Mouse (Mus musculus) layer of hippocampus, adult 9-11 months (tissue): ENCODE data around the gene Rce1.

Source experiments
- DNase-seq: peaks from one replicate; pipeline ENCODE4 v3.0.0; 2022

Gene Rce1

DNA sequence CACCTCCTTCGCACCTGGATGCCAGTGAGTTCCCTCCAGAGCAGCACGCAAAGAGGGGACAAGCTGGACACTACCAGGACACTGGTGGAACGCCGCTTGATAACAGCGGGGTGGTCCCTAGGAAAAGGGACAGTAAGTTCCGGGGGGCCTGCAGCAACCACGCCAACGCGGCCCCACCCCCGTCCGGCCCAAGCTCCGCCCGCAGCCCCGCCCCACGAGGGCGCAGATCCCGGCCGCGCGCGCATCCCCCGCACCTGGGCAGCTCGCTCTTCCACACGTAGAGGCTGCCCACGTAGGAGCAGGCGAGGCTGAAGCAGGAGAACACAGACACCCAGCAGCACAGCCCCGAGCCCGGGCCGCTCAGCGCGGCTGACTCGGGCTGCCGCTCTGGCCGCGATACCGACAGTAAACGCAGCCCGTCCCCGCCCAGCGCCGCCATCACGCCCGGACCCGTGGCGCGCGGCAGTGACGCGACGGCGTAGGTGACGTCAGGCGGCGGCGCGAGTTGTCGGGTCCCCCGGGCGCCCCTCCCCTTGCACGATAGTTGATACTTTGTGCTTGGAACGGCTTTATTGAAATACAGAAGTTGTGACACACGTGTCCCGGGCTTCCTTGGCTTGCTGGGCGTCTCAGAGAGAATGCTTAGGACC, at the start of gene Rce1:
TSS of gene Rce1 (minus strand) at position 463 of the 650 bp plus-strand sequence.
- peak; percentile 83 for DNase-seq

GRCm38 (mm10) chr19:4672401-4672800, 47.0 kb upstream of the Rce1 start:
- DNase-seq = no peak

- DNase-seq = no peak
Measured at GRCm38 (mm10) chr19:4670776-4671175, 45.3 kb upstream of the Rce1 start.

- DNase-seq = no peak
Measured at GRCm38 (mm10) chr19:4666815-4667214, 41.4 kb upstream of the Rce1 start.

DNA sequence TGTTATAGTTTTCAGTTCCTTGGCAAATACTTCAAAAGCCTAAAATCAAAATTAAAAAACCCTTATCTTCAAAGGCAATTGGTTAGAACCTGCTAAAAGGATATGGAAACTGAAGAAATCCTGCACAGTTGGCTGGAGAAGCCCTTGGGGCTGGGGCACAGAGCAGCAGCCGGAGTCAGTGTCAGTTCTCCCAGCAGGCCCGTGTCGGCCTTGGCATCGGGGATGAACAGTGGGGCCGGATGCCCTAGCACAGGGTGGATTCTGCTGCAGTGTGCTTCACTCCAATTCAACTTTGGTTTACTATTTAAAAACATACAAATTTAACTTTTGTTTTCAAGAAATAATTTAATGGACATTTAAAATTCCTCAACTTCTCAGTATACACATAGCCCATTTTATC, 32.7 kb upstream of the Rce1 start:
- DNase-seq = no peak

- peak; percentile 63 for DNase-seq
Measured at GRCm38 (mm10) chr19:4646917-4647492, 21.6 kb upstream of the Rce1 start.

GRCm38 (mm10) chr19:4644271-4644670, 18.8 kb upstream of the Rce1 start:
- peak; percentile 85 for DNase-seq

DNA sequence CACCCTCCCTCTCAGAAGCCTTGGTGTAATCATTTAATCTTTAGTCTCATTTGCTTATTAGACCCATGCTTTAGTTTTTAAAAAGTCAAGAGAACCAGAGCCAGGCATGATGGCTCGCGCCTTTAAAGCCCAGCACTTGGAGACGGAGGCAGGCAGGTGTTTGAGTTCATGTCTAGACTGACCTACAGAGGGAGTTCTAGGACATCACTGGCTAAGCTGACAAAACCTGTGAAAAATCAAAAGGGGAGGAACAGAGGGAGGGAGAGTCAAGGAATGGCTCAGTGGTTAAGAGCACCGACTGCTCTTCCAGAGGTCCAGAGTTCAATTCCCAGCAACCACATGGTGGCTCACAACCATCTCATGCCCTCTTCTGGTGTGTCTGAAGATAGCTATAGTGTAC, 10.5 kb upstream of the Rce1 start:
- DNase-seq = no peak

DNA sequence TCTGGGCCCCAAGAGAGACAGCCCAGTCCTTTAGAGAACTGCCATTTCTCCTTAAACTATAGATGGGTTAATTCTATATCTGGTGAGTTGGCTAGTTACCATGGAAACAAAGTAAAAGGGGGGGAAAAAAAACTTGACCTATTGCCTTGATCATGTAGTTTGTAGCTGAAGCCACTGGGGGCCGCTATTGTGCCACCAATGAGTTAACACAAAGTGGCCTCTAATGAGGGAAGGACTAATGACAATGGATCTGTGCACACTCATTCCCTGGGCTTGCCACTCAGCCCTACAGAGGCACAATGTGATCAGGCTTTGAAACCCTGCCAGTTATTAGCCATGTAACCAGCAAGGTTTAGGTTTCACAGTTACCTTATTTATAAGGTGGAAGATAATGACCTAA, 3.4 kb upstream of the Rce1 start:
- no peak for DNase-seq

GRCm38 (mm10) chr19:4625829-4626535, 541 bp upstream of the Rce1 start:
- DNase-seq = no peak

- DNase-seq = no peak
Measured at GRCm38 (mm10) chr19:4624406-4625178, 849 bp downstream of the Rce1 start.

GRCm38 (mm10) chr19:4624006-4624405, 1.4 kb downstream of the Rce1 start:
- no peak for DNase-seq

- DNase-seq = no peak
Measured at GRCm38 (mm10) chr19:4623419-4623818, 2.0 kb downstream of the Rce1 start.

DNA sequence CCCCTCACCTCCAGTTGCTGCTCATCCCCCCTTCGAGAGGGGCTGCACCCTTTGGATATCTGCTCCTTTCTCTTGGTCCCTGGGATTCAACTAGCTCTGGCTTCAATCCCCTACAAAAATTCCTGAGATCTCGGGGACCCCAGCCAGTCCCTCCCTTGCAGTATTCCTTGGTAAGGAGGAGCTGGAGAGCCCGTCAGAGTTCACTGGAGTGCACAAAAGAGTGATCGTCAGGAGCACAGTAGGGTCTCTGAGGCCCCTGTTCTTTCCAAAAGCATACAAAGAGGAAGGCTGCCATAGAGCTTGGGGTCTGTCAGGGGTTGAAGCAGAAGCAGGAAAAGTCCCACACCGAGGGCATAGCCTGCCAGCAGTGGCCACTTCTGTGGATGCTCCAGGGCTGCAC, 2.7 kb downstream of the Rce1 start:
- DNase-seq = no peak

- DNase-seq = no peak
Measured at GRCm38 (mm10) chr19:4620721-4621120, 4.7 kb downstream of the Rce1 start.

GRCm38 (mm10) chr19:4619461-4619860, 6.0 kb downstream of the Rce1 start:
- no peak for DNase-seq

GRCm38 (mm10) chr19:4618183-4618582, 7.3 kb downstream of the Rce1 start:
- DNase-seq = peak; percentile 26

DNA sequence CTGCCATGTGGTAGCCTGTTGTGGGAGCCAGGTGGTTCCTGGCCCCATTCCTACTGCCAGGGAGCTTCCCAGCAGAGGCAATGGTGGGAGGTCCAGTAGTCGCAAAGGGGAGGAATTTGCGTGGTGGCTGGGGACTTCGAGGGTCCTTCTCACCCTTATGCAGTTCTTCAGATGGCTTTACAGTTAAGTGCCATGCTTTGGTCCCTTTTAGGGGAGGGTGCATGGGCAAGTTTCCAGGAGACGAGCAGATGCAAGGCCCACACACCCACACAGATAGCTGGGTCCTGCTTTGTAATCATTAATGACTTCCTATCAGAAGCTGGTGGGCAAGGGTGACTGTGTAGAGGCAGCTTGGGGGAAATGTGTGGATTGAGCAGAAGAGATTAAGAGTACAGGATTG, 8.9 kb downstream of the Rce1 start:
- DNase-seq = no peak

DNA sequence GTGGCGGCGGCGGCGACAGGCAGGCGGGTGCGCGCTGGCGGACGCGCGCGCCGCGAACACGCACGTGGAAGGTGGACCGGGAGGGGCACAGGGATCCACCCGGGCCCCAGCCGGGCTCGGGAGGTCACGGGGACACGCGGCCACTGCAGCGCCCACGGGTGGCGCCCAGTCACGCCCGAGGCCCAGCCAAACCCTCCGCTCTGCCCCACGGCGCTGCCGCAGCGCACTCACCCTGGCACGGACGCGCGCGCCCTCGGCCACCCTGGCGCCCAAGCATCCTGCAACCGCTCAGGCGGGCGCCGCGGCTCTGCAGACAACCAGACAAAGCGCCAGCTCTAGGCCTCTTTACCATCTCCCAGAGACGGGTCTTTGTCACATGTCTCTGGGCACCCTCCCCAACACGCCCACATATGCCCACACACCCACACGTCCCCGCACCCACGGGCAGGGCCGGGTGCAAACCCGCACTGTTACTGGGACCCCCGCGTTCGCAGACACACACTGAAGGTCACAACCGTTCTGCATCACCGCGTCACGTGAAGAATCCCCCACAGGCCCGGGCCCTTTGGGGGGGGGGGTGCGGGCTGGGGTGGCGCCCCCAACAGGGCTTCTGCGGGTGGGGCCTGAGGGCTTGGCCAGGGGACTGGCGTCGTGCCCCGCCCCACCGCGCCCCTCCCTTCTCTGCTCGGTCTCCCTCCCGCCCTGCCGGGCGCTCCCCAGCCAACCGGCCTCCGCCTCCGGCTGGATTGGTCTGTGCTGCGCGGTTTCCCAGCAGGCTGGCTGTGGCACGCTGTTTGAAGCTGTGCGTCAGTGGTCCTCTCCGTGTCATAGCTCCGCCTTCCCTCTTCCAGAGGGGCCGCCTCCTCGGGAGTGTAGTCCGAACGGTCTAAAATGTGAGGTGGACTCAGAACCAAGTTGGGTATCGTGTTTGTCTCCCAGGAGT, 10.0 kb downstream of the Rce1 start, which contains the start of gene Lrfn4:
TSS of gene Lrfn4 (minus strand) at position 517 of the 943 bp plus-strand sequence.
- peak; percentile 92 for DNase-seq

GRCm38 (mm10) chr19:4614305-4615150, 10.9 kb downstream of the Rce1 start:
- DNase-seq = no peak
